Mouse (Mus musculus): ENCODE measurements around the gene LTO1.

DNA sequence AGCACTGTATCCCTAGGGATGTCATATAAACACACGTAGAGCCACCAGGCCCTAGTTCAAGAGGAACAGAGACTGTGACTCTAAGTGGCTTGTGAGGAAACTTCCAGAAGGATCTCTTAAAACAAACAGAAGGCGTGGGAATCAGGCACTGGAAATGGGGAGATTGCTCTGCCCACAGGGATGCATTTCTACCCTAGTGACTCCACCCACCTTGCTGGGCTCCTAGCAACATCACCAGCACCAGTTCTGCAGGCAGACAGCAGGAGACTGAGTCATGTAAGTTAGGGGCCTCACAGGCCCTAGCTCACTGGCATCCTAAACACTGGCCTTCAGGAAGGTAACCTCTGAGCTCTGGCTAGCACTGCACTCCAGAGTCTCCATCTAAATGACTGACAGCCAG lies 23.0 kb upstream of the LTO1 start:
- TF ChIP-seq MYOG (IDR thresholded peaks at IDR 0.05; ENCODE audit: control insufficient read depth, extremely low read depth, insufficient read length) (no peak), CTCF (IDR thresholded peaks at IDR 0.05; ENCODE audit: control insufficient read depth, insufficient read depth, insufficient read length) (no peak), USF1 (IDR thresholded peaks at IDR 0.05; ENCODE audit: low read depth) (no peak), MYOD1 (IDR thresholded peaks at IDR 0.05; ENCODE audit: control insufficient read depth, insufficient read length, low read depth) (no peak), MAX (IDR thresholded peaks at IDR 0.05) (no peak)
